Mouse (Mus musculus): ENCODE measurements around the gene Chst5. TPM values are rescaled to one million over a fixed set of nuclear protein-coding genes. Genes with fewer than 3 reads are reported as not detected.
"Not testable (repeated sequence)": the region's sequence is repeated elsewhere in the genome, so short reads cannot be mapped to it uniquely, and the experiment has no call there.

Chst5 gene
- polyA plus RNA-seq, 1 experiment, result not detected

DNA sequence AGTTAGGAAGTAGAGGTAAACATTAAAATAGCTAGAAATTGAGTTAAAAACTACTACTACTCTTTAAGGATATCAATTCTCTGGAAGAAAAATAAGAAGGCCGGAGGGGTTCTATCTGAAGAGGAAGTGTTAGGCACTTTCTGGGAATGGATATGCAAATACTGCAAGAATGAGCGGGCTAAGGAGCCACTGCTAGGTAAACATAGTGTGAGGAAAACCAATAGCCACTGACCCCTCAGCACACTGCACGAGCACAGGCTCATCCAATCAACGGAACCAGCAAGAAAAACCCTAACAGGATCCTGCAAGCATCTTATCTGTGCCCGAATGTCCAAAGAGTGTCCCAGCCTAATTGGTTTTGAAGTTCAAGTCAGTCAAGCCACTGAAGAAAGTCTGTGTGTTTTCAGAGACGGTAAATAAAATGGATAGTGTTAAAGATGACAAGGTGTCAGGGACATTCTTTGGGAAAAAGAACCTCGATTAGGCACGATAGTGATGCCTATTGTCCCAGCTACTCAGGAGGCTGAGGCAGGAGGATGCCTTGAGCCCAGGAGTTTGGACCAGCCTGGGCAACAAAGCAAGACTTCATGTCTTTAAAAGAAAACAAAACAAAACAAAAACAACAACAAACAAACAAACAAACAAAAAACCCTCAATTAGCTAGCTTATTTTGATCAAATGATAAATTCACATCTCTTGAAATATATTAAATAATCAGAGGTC lies 45.0 kb downstream of the Chst5 start:
- H3K27ac ChIP-seq (ENCODE audit: insufficient read depth, low read length), result no peak overlapping the region
- no peak overlapping the region for H3K4me3 ChIP-seq (ENCODE audit: extremely low read depth, insufficient read depth, insufficient read length)
- no peaks in the 10 kb centered on the region for H3K27me3 ChIP-seq (ENCODE audit: control insufficient read depth, insufficient read depth, low read length)
- WGBS, result 95% methylated on average over 8 of the region's 8 CpGs
- no peak for TF ChIP-seq POLR2A (IDR thresholded peaks at IDR 0.05; ENCODE audit: low read depth, low read length)
- no peak for TF ChIP-seq CTCF (IDR thresholded peaks at IDR 0.05; ENCODE audit: extremely low read depth, insufficient read depth, insufficient read length, insufficient replicate concordance)
- DNase-seq (ENCODE audit: low read depth in 1 of 2, low spot score in 2 of 2), result no peak
- H3K4me1 ChIP-seq (ENCODE audit: control insufficient read depth, insufficient read depth, insufficient read length), result no peaks in the 10 kb centered on the region
- H3K36me3 ChIP-seq (ENCODE audit: control insufficient read depth, insufficient read depth, low read length), result peaks cover 4% of the 10 kb centered on the region; the same call in 1 of the 2 replicates

DNA sequence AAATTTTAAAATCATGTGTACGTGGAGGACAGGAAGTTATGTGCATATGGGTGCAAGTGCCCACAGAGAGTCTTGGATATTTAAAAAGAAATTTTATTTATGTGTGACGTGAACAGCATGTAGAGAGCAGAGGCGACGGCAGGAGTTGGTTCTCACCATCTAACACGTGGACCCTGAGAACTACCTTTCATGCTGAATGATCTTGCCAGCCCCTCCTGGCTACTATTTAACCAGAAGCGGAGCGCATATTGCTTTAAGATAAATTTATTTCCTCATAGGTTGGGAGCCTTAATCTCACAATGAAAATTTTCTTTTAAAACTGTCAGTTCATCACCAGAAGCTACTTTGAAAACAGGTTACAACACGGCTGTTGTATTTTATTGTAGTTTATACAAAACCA lies 45.6 kb downstream of the Chst5 start:
- H3K27ac ChIP-seq (ENCODE audit: insufficient read depth, low read length), result no peak overlapping the region
- no peaks in the 10 kb centered on the region for H3K27me3 ChIP-seq (ENCODE audit: control insufficient read depth, insufficient read depth, low read length)
- no peaks in the 10 kb centered on the region for H3K4me1 ChIP-seq (ENCODE audit: control insufficient read depth, insufficient read depth, insufficient read length)
- peaks cover 4% of the 10 kb centered on the region; the same call in 1 of the 2 replicates for H3K36me3 ChIP-seq (ENCODE audit: control insufficient read depth, insufficient read depth, low read length)
- no peak for DNase-seq (ENCODE audit: low read depth in 1 of 2, low spot score in 2 of 2)
- WGBS, result 88% methylated on average over 8 of the region's 8 CpGs
- no peak overlapping the region for H3K4me3 ChIP-seq (ENCODE audit: extremely low read depth, insufficient read depth, insufficient read length)
- no peak for TF ChIP-seq POLR2A (IDR thresholded peaks at IDR 0.05; ENCODE audit: low read depth, low read length)
- TF ChIP-seq CTCF (IDR thresholded peaks at IDR 0.05; ENCODE audit: extremely low read depth, insufficient read depth, insufficient read length, insufficient replicate concordance), result no peak

DNA sequence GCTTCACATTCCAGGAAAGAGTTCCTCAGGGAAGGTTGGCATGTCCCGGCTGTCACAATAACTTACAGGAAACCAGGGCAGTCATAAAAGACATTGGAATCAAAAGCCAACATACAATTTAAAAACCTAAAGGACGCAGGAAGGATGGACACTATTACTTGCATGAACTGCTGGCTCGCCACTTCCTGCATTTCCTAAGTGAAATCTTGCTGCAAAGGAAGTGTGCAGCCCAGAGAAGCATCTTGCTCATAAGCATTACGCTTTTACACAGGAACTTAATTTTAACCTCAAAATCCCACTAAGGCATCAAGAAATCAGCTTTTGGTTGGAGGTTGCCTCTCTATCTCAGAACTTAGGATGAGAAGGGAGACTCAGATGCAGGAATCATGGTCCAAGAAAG lies 47.0 kb downstream of the Chst5 start:
- H3K27me3 ChIP-seq (ENCODE audit: control insufficient read depth, insufficient read depth, low read length), result no peaks in the 10 kb centered on the region
- DNase-seq (ENCODE audit: low read depth in 1 of 2, low spot score in 2 of 2), result no peak
- H3K4me1 ChIP-seq (ENCODE audit: control insufficient read depth, insufficient read depth, insufficient read length), result no peaks in the 10 kb centered on the region
- WGBS, result 27% methylated on average over 4 of the region's 4 CpGs
- H3K27ac ChIP-seq (ENCODE audit: insufficient read depth, low read length), result no peak overlapping the region
- H3K4me3 ChIP-seq (ENCODE audit: extremely low read depth, insufficient read depth, insufficient read length), result no peak overlapping the region
- H3K36me3 ChIP-seq (ENCODE audit: control insufficient read depth, insufficient read depth, low read length), result peaks cover 4% of the 10 kb centered on the region; the same call in 1 of the 2 replicates
- TF ChIP-seq CTCF (IDR thresholded peaks at IDR 0.05; ENCODE audit: extremely low read depth, insufficient read depth, insufficient read length, insufficient replicate concordance), result no peak
- TF ChIP-seq POLR2A (IDR thresholded peaks at IDR 0.05; ENCODE audit: low read depth, low read length), result no peak

DNA sequence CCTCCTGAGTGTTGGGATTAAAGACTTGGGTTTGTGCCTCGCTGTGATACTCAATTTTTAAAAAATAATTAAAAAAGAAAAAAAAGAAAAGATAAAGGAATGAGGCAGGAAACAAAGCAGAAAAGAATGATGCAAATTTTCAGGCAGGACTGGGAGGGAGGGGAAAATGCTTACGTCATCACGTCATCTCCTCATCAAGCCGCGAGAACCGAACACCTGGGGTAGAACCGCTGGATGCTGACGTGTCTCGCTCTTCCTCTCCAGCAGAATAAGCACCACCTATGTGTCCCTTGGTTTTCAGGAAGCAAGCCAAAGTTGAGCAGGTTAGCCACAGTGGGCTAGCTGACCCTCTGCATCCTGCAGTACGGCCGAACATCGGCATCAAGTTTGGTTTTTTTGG lies 54.3 kb downstream of the Chst5 start:
- WGBS, result 93% methylated on average over 12 of the region's 12 CpGs
- Histone ChIP-seq H3K27ac (ENCODE audit: insufficient read depth, low read length) (no peak overlapping the region), H3K27me3 (ENCODE audit: control insufficient read depth, insufficient read depth, low read length) (no peaks in the 10 kb centered on the region), H3K36me3 (ENCODE audit: control insufficient read depth, insufficient read depth, low read length) (no peaks in the 10 kb centered on the region), H3K4me3 (ENCODE audit: extremely low read depth, insufficient read depth, insufficient read length) (no peak overlapping the region), H3K4me1 (ENCODE audit: control insufficient read depth, insufficient read depth, insufficient read length) (no peaks in the 10 kb centered on the region; the same call in 1 of the 2 replicates)
- TF ChIP-seq CTCF (IDR thresholded peaks at IDR 0.05; ENCODE audit: extremely low read depth, insufficient read depth, insufficient read length, insufficient replicate concordance) (no peak), POLR2A (IDR thresholded peaks at IDR 0.05; ENCODE audit: low read depth, low read length) (no peak)
- no peak for DNase-seq (ENCODE audit: low read depth in 1 of 2, low spot score in 2 of 2)

DNA sequence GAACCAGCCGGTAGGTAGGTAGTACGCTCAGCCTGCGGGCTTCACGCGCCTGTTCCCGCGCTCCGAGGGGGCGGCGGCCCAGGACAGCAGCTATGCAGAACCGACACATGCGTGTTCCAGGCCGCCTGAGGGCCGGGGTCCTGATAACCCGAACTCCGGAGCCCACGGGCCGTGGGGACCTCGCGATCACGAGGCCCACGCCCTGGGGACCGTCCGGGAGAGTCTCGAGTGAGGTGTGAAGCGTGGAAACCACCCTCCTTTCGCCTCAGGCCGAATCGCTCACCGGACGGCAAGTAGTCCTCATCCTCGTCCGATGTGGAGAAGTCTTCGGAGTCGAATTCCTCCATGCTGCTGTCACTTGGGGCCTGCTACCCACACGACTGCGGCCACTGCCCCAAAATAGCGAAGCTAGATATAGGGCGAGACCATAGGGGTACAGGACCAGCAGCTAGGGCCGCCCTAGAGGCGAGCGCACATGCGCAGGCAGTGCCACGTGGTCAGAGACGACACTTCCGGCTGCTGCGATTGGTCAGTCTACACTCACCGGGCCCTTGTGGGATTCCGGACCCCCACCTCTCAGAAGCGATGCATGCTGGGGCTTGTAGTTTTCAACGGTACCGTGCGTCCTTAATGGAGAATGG lies 56.3 kb downstream of the Chst5 start, which contains the start of gene Cfdp1:
Gene Cfdp1 (minus strand): TSS at position 431 of the 641 bp plus-strand sequence.
- Histone ChIP-seq H3K4me3 (ENCODE audit: extremely low read depth, insufficient read depth, insufficient read length) (peak within 1 kb of the TSS; percentile 78), H3K27ac (ENCODE audit: insufficient read depth, low read length) (no peak within 1 kb of the TSS), H3K36me3 (ENCODE audit: control insufficient read depth, insufficient read depth, low read length) (no peaks in the 10 kb centered on the region), H3K4me1 (ENCODE audit: control insufficient read depth, insufficient read depth, insufficient read length) (no peaks in the 10 kb centered on the region; the same call in 1 of the 2 replicates), H3K27me3 (ENCODE audit: control insufficient read depth, insufficient read depth, low read length) (no peaks in the 10 kb centered on the region)
- TF ChIP-seq CTCF (IDR thresholded peaks at IDR 0.05; ENCODE audit: extremely low read depth, insufficient read depth, insufficient read length, insufficient replicate concordance) (no peak), POLR2A (IDR thresholded peaks at IDR 0.05; ENCODE audit: low read depth, low read length) (peak; percentile 29; the same call in 1 of the 2 replicates)
- peak; percentile 93 to 97 for DNase-seq (ENCODE audit: low read depth in 1 of 2, low spot score in 2 of 2)
- under 1% methylated on average over 53 of the region's 53 CpGs for WGBS

DNA sequence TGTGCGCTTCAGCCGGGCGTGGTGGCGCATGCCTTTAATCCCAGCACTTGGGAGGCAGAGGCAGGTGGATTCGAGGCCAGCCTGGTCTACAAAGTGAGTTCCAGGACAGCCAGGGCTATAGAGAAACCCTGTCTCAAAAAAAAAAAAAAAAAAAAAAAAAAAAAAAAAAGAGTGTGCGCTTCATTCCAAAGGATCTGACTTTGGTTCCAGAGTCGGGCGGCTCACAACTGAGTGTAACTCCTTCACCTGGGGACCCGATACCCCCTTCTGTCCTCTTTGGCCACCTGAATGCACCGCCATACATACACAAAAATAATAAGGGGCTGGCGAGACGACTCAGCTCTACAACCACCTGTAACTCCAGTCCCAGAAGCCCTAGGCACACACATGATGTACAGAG lies 57.0 kb downstream of the Chst5 start:
- WGBS, result 67% methylated on average over 12 of the region's 12 CpGs
- H3K27ac ChIP-seq (ENCODE audit: insufficient read depth, low read length); H3K27me3 ChIP-seq (ENCODE audit: control insufficient read depth, insufficient read depth, low read length); DNase-seq (ENCODE audit: low read depth in 1 of 2, low spot score in 2 of 2); H3K4me3 ChIP-seq (ENCODE audit: extremely low read depth, insufficient read depth, insufficient read length); H3K4me1 ChIP-seq (ENCODE audit: control insufficient read depth, insufficient read depth, insufficient read length); H3K36me3 ChIP-seq (ENCODE audit: control insufficient read depth, insufficient read depth, low read length): not testable (repeated sequence)

DNA sequence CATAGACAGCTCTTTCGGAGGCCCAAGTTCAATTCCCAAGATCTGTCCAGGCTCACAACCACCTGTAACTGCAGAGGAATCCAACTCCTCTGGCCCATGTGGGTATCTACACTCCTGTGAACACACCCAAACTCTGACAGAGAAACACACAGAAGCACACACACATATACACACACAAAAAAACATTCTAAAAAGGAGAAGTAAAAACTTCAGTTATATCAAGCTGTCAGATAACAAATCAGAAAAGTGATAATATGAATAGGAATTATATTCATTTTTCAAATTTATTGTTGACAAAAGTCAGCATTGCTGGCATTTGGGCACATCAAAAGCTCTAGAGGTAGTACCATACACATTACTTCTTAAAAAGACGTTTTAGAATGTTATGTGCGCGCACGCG lies 63.5 kb downstream of the Chst5 start:
- Histone ChIP-seq H3K4me1 (ENCODE audit: control insufficient read depth, insufficient read depth, insufficient read length) (no peaks in the 10 kb centered on the region), H3K36me3 (ENCODE audit: control insufficient read depth, insufficient read depth, low read length) (peaks cover 6% of the 10 kb centered on the region; the same call in 1 of the 2 replicates), H3K27ac (ENCODE audit: insufficient read depth, low read length) (no peak overlapping the region), H3K27me3 (ENCODE audit: control insufficient read depth, insufficient read depth, low read length) (no peaks in the 10 kb centered on the region), H3K4me3 (ENCODE audit: extremely low read depth, insufficient read depth, insufficient read length) (no peak overlapping the region)
- WGBS, result 90% methylated on average over 6 of the region's 6 CpGs
- no peak for TF ChIP-seq CTCF (IDR thresholded peaks at IDR 0.05; ENCODE audit: extremely low read depth, insufficient read depth, insufficient read length, insufficient replicate concordance)
- TF ChIP-seq POLR2A (IDR thresholded peaks at IDR 0.05; ENCODE audit: low read depth, low read length), result no peak
- no peak for DNase-seq (ENCODE audit: low read depth in 1 of 2, low spot score in 2 of 2)

Other genes with a start within 250 kb of the Chst5 start
- 23,675 and 41,549 TPM in 2 replicates for gene Ctrb1, start 219.4 kb downstream of the Chst5 start, polyA plus RNA-seq (2012; rRNA removed)
- gene Bcar1, start 166.6 kb downstream of the Chst5 start, polyA plus RNA-seq (2012; rRNA removed), result 20.4 and 25.1 TPM in 2 replicates
- 2.0 and 2.4 TPM in 2 replicates for gene Cfdp1, start 56.2 kb downstream of the Chst5 start, polyA plus RNA-seq (2012; rRNA removed)
- gene Tmem170, start 33.7 kb downstream of the Chst5 start, polyA plus RNA-seq (2012; rRNA removed), result 1.2 and 1.6 TPM in 2 replicates
- gene Tmem231, start 23.4 kb upstream of the Chst5 start, polyA plus RNA-seq (2012; rRNA removed), result 2.1 and 3.1 TPM in 2 replicates
- gene Gabarapl2, start 30.3 kb upstream of the Chst5 start, polyA plus RNA-seq (2012; rRNA removed), result 15.9 and 25.4 TPM in 2 replicates
- 2.2 and 2.6 TPM in 2 replicates for gene Adat1, start 81.9 kb upstream of the Chst5 start, polyA plus RNA-seq (2012; rRNA removed)
- 25.2 and 27.9 TPM in 2 replicates for gene Kars, start 100.9 kb upstream of the Chst5 start, polyA plus RNA-seq (2012; rRNA removed)
- gene Terf2ip, start 101.0 kb upstream of the Chst5 start, polyA plus RNA-seq (2012; rRNA removed), result 6.9 and 8.1 TPM in 2 replicates
- not detected in 2 replicates for gene Gm6793, start 104.6 kb upstream of the Chst5 start, polyA plus RNA-seq (2012; rRNA removed)